Mouse (Mus musculus) layer of hippocampus, adult 6 months (tissue): ENCODE measurements around the gene Frem2. TPM values are rescaled to one million over a fixed set of nuclear protein-coding genes. Genes with fewer than 3 reads are reported as not detected.

Experiments
- long read RNA-seq, 2 experiments: library from polyadenylated mRNA; unstranded; transcript quantifications; one replicate each; pipeline ENCODE4 v2.0.0; 2019 to 2020
- polyA plus RNA-seq: library from polyadenylated mRNA; unstranded; fragments of <200 nt; fragmentation: Nextera tagmentation; gene quantifications from 2 replicates; pipeline ENCODE4 v1.2.3, GENCODE M21; 2021

Frem2 gene
- 0.30 and 0.43 TPM in 2 replicates for polyA plus RNA-seq
- long read RNA-seq, experiment 1, partial matches to known transcripts = 0 of 1 reads
- long read RNA-seq, experiment 1, other reads (novel, unspliced or antisense) = 0 of 1 reads
- long read RNA-seq, experiment 2, partial matches to known transcripts = 1 of 1 reads
- long read RNA-seq, experiment 2, other reads (novel, unspliced or antisense) = 0 of 1 reads

GRCm38 (mm10) chr3:53656878-53657561 lies at the start of gene Frem2:
TSS of gene Frem2 (minus strand) at chr3:53657355.

GRCm38 (mm10) chr3:53488353-53488752 lies 168.8 kb downstream of the Frem2 start, which contains the start of gene Stoml3:
TSS of gene Stoml3 (plus strand) at chr3:53488653.

Other genes starting within 250 kb of the Frem2 start
- gene Nhlrc3, start 194.0 kb downstream of the Frem2 start, polyA plus RNA-seq = 1.3 and 1.7 TPM in 2 replicates
- gene Proser1, start 193.7 kb downstream of the Frem2 start, polyA plus RNA-seq = 6.5 and 8.0 TPM in 2 replicates
- gene Stoml3, start 168.7 kb downstream of the Frem2 start, polyA plus RNA-seq = 3.0 and 4.1 TPM in 2 replicates
- gene Gm10985, start 187.7 kb upstream of the Frem2 start, polyA plus RNA-seq = not detected in 2 replicates
- 44.7 and 54.3 TPM in 2 replicates for gene Ufm1, start 206.5 kb upstream of the Frem2 start, polyA plus RNA-seq